Mouse (Mus musculus) hindbrain, embryonic 13.5 days (tissue): ENCODE measurements around the gene Kcnma1. TPM values are rescaled to one million over a fixed set of nuclear protein-coding genes. Genes with fewer than 3 reads are reported as not detected.

Experiments
- ATAC-seq: fragments of 200-750 bp; cut with Nextera tagmentation; 2 replicates; pipeline ENCODE4 v1.8.0; 2017; ENCODE audit warnings: moderate TSS enrichment; ENCODE audit not compliant: low FRiP score
- H3K27ac ChIP-seq: fragments of 300-500 bp; sonication (generic); 2 replicates; pipeline ENCODE4 v1.5.1; 2015; ENCODE audit warnings: inconsistent platforms, mild to moderate bottlenecking, moderate library complexity
- H3K27me3 ChIP-seq: fragments of 300-500 bp; sonication (generic); 2 replicates; pipeline ENCODE4 v1.6.1; 2015; ENCODE audit warnings: mild to moderate bottlenecking, inconsistent platforms
- H3K36me3 ChIP-seq: fragments of 300-500 bp; sonication (generic); 2 replicates; pipeline ENCODE4 v1.6.1; 2015; ENCODE audit warnings: mild to moderate bottlenecking, inconsistent platforms
- H3K4me1 ChIP-seq: fragments of 300-500 bp; sonication (generic); replicated peaks from 2 replicates; pipeline ENCODE4 v1.6.1; 2015; ENCODE audit warnings: inconsistent platforms
- H3K4me2 ChIP-seq: fragments of 300-500 bp; sonication (generic); 2 replicates; pipeline ENCODE4 v1.6.1; 2015; ENCODE audit warnings: inconsistent platforms, mild to moderate bottlenecking, moderate library complexity
- H3K4me3 ChIP-seq: fragments of 300-500 bp; sonication (generic); 2 replicates; pipeline ENCODE4 v1.5.1; 2015; ENCODE audit warnings: mild to moderate bottlenecking, inconsistent platforms
- H3K9ac ChIP-seq: fragments of 300-500 bp; sonication (generic); 2 replicates; pipeline ENCODE4 v1.6.1; 2015; ENCODE audit warnings: mild to moderate bottlenecking, inconsistent platforms
- H3K9me3 ChIP-seq: fragments of 300-500 bp; sonication (generic); 2 replicates; pipeline ENCODE4 v1.6.1; 2016; ENCODE audit warnings: inconsistent platforms
- WGBS: fragments of 180-500 bp; shearing (Covaris S2); methylation state at CpG from one replicate; pipeline ENCODE4 v1.1.7; 2015; 5-methylcytosine and 5-hydroxymethylcytosine counted together
- polyA plus RNA-seq: library from polyadenylated mRNA; unstranded; fragments of >200 nt; fragmentation: Nextera tagmentation; extraction: Ambion mirVana; gene quantifications from 2 replicates; pipeline ENCODE4 v1.2.1, GENCODE M21; 2015

Gene Kcnma1
- polyA plus RNA-seq: 13.8 and 14.3 TPM in 2 replicates

GRCm38 (mm10) chr14:24014391-24014790, at the start of gene Kcnma1:
Kcnma1 (minus strand) TSS chr14:24014491.
- no peak within 1 kb of the TSS for H3K4me2 ChIP-seq
- no peaks in the 10 kb centered on the region for H3K9me3 ChIP-seq
- 65% methylated on average over 3 of the region's 3 CpGs for WGBS
- no peaks in the 10 kb centered on the region for H3K36me3 ChIP-seq
- H3K27me3 ChIP-seq: 0 out of 2 replicates have a peak, but pooled peaks cover 4% of the 10 kb centered on the region
- ATAC-seq: no peak
- no peak within 1 kb of the TSS for H3K27ac ChIP-seq
- H3K4me1 ChIP-seq: no peaks in the 10 kb centered on the region
- no peak within 1 kb of the TSS for H3K9ac ChIP-seq
- no peak within 1 kb of the TSS for H3K4me3 ChIP-seq

GRCm38 (mm10) chr14:24059747-24060146, 45.5 kb upstream of the Kcnma1 start:
- Histone ChIP-seq H3K27ac (no peak overlapping the region), H3K27me3 (no peaks in the 10 kb centered on the region), H3K4me2 (no peak overlapping the region), H3K9me3 (no peaks in the 10 kb centered on the region), H3K4me3 (no peak overlapping the region), H3K9ac (no peak overlapping the region), H3K4me1 (no peaks in the 10 kb centered on the region), H3K36me3 (no peaks in the 10 kb centered on the region)
- ATAC-seq: no peak
- WGBS: 41% methylated on average over 8 of the region's 8 CpGs

GRCm38 (mm10) chr14:24059287-24059686, 45.0 kb upstream of the Kcnma1 start:
- ATAC-seq: no peak
- WGBS: 87% methylated on average over 4 of the region's 4 CpGs

GRCm38 (mm10) chr14:24051821-24052220, 37.5 kb upstream of the Kcnma1 start:
- WGBS: 81% methylated on average over 2 of the region's 2 CpGs
- Histone ChIP-seq H3K9me3 (no peaks in the 10 kb centered on the region), H3K9ac (no peak overlapping the region), H3K27ac (no peak overlapping the region), H3K27me3 (no peaks in the 10 kb centered on the region), H3K4me3 (no peak overlapping the region), H3K36me3 (no peaks in the 10 kb centered on the region), H3K4me1 (no peaks in the 10 kb centered on the region), H3K4me2 (no peak overlapping the region)
- ATAC-seq: no peak

More at GRCm38 (mm10) chr14:24059287-24059686, 45.0 kb upstream of the Kcnma1 start:
- Histone ChIP-seq H3K4me2 (no peak overlapping the region), H3K36me3 (no peaks in the 10 kb centered on the region), H3K27ac (no peak overlapping the region), H3K9me3 (no peaks in the 10 kb centered on the region), H3K27me3 (no peaks in the 10 kb centered on the region), H3K4me1 (no peaks in the 10 kb centered on the region), H3K4me3 (no peak overlapping the region), H3K9ac (no peak overlapping the region)

- no peak overlapping the region for H3K4me3 ChIP-seq
- H3K27ac ChIP-seq: no peak overlapping the region
- H3K4me2 ChIP-seq: no peak overlapping the region
- WGBS: 56% methylated on average over 2 of the region's 2 CpGs
- peaks cover 12% of the 10 kb centered on the region for H3K4me1 ChIP-seq
- no peak for ATAC-seq
- H3K27me3 ChIP-seq: no peaks in the 10 kb centered on the region
- H3K9me3 ChIP-seq: no peaks in the 10 kb centered on the region
- H3K36me3 ChIP-seq: no peaks in the 10 kb centered on the region
- no peak overlapping the region for H3K9ac ChIP-seq
Observed at GRCm38 (mm10) chr14:24036609-24037008, 22.3 kb upstream of the Kcnma1 start.

GRCm38 (mm10) chr14:24036208-24036535, 21.9 kb upstream of the Kcnma1 start:
- Histone ChIP-seq H3K4me2 (no peak overlapping the region), H3K27ac (no peak overlapping the region), H3K4me3 (no peak overlapping the region), H3K9ac (no peak overlapping the region), H3K4me1 (peaks cover 12% of the 10 kb centered on the region), H3K27me3 (no peaks in the 10 kb centered on the region), H3K36me3 (no peaks in the 10 kb centered on the region), H3K9me3 (no peaks in the 10 kb centered on the region)
- 40% methylated on average over 4 of the region's 4 CpGs for WGBS
- ATAC-seq: no peak

GRCm38 (mm10) chr14:24035486-24036207, 21.4 kb upstream of the Kcnma1 start:
- Histone ChIP-seq H3K9ac (no peak overlapping the region), H3K36me3 (no peaks in the 10 kb centered on the region), H3K27me3 (no peaks in the 10 kb centered on the region), H3K4me3 (no peak overlapping the region), H3K4me2 (no peak overlapping the region), H3K4me1 (peaks cover 12% of the 10 kb centered on the region), H3K27ac (no peak overlapping the region), H3K9me3 (no peaks in the 10 kb centered on the region)
- WGBS: 30% methylated on average over 11 of the region's 11 CpGs
- no peak for ATAC-seq

- no peak for ATAC-seq
- no peak overlapping the region for H3K4me2 ChIP-seq
- no peaks in the 10 kb centered on the region for H3K27me3 ChIP-seq
- 83% methylated on average over 7 of the region's 7 CpGs for WGBS
- H3K36me3 ChIP-seq: no peaks in the 10 kb centered on the region
- no peak overlapping the region for H3K27ac ChIP-seq
- H3K9me3 ChIP-seq: 0 out of 2 replicates have a peak, but pooled peaks cover 3% of the 10 kb centered on the region
- H3K4me1 ChIP-seq: peaks cover 12% of the 10 kb centered on the region
- H3K9ac ChIP-seq: no peak overlapping the region
- H3K4me3 ChIP-seq: no peak overlapping the region
Observed at GRCm38 (mm10) chr14:24032876-24033389, 18.6 kb upstream of the Kcnma1 start.

- no peaks in the 10 kb centered on the region for H3K36me3 ChIP-seq
- no peak overlapping the region for H3K4me3 ChIP-seq
- H3K27ac ChIP-seq: no peak overlapping the region
- H3K9me3 ChIP-seq: peaks cover 5% of the 10 kb centered on the region; the same call in 1 of the 2 replicates
- H3K27me3 ChIP-seq: no peaks in the 10 kb centered on the region
- no peak overlapping the region for H3K9ac ChIP-seq
- WGBS: 72% methylated on average over 3 of the region's 3 CpGs
- H3K4me2 ChIP-seq: no peak overlapping the region
- no peak for ATAC-seq
- peaks cover 12% of the 10 kb centered on the region for H3K4me1 ChIP-seq
Observed at GRCm38 (mm10) chr14:24032201-24032600, 17.9 kb upstream of the Kcnma1 start.

GRCm38 (mm10) chr14:24020718-24021117, 6.4 kb upstream of the Kcnma1 start:
- H3K9ac ChIP-seq: no peak overlapping the region
- no peak overlapping the region for H3K4me2 ChIP-seq
- no peak overlapping the region for H3K27ac ChIP-seq
- 0 out of 2 replicates have a peak, but pooled peaks cover 2% of the 10 kb centered on the region for H3K4me1 ChIP-seq
- ATAC-seq: no peak
- WGBS: 81% methylated on average over 4 of the region's 4 CpGs
- no peak overlapping the region for H3K4me3 ChIP-seq
- no peaks in the 10 kb centered on the region for H3K9me3 ChIP-seq
- no peaks in the 10 kb centered on the region for H3K36me3 ChIP-seq
- H3K27me3 ChIP-seq: no peaks in the 10 kb centered on the region

- H3K36me3 ChIP-seq: no peaks in the 10 kb centered on the region
- WGBS: 80% methylated on average over 1 of the region's 1 CpGs
- H3K27ac ChIP-seq: no peak overlapping the region
- H3K27me3 ChIP-seq: peaks cover 31% of the 10 kb centered on the region
- no peak overlapping the region for H3K4me3 ChIP-seq
- no peak overlapping the region for H3K9ac ChIP-seq
- no peak overlapping the region for H3K4me2 ChIP-seq
- no peaks in the 10 kb centered on the region for H3K9me3 ChIP-seq
- H3K4me1 ChIP-seq: peaks cover 8% of the 10 kb centered on the region
- ATAC-seq: no peak
Observed at GRCm38 (mm10) chr14:24009978-24010377, 4.3 kb downstream of the Kcnma1 start.

- Histone ChIP-seq H3K9ac (no peak overlapping the region), H3K4me1 (peaks cover 15% of the 10 kb centered on the region), H3K27ac (no peak overlapping the region), H3K9me3 (no peaks in the 10 kb centered on the region), H3K36me3 (no peaks in the 10 kb centered on the region), H3K4me2 (no peak overlapping the region), H3K4me3 (no peak overlapping the region), H3K27me3 (peaks cover 38% of the 10 kb centered on the region)
- 9% methylated on average over 7 of the region's 7 CpGs for WGBS
- ATAC-seq: no peak
Observed at GRCm38 (mm10) chr14:24008252-24008651, 6.0 kb downstream of the Kcnma1 start.

GRCm38 (mm10) chr14:24006276-24006675, 8.0 kb downstream of the Kcnma1 start:
- Histone ChIP-seq H3K4me2 (no peak overlapping the region), H3K9ac (no peak overlapping the region), H3K36me3 (no peaks in the 10 kb centered on the region), H3K4me3 (no peak overlapping the region), H3K27ac (no peak overlapping the region), H3K4me1 (peaks cover 30% of the 10 kb centered on the region), H3K9me3 (no peaks in the 10 kb centered on the region), H3K27me3 (peaks cover 54% of the 10 kb centered on the region)
- no peak for ATAC-seq
- WGBS: 58% methylated on average over 2 of the region's 2 CpGs
